Mouse (Mus musculus): ENCODE data around the gene Adgrl3.

GRCm38 (mm10) chr5:81083698-81084360 is 63.9 kb downstream of the Adgrl3 start:
- no peak for TF ChIP-seq CTCF (IDR thresholded peaks at IDR 0.05)
- no peak for TF ChIP-seq POLR2A (IDR thresholded peaks at IDR 0.05; ENCODE audit: insufficient read depth, low read depth, low read length)
- no peak for TF ChIP-seq EP300 (IDR thresholded peaks at IDR 0.05; ENCODE audit: insufficient read depth, low read depth, low read length)

Data from heart, adult 2 months (tissue).